Mouse (Mus musculus) intestine, postnatal 0 days (tissue): Measurements from ENCODE around the gene Asic2. TPM values are rescaled to one million over a fixed set of nuclear protein-coding genes. Genes with fewer than 3 reads are reported as not detected.

ENCODE experiments used
- ATAC-seq: fragments of 200-750 bp; cut with Nextera tagmentation; 2 replicates; pipeline ENCODE4 v1.8.0; 2017; ENCODE audit warnings: mild to moderate bottlenecking, moderate TSS enrichment, moderate library complexity
- H3K27ac ChIP-seq: fragments of 300-500 bp; sonication (generic); 2 replicates; pipeline ENCODE4 v1.5.1; 2014; ENCODE audit warnings: mild to moderate bottlenecking, low read depth, low read length, moderate library complexity
- H3K27me3 ChIP-seq: fragments of 300-500 bp; sonication (generic); replicated peaks from 2 replicates; pipeline ENCODE4 v1.6.1; 2014; ENCODE audit warnings: low read length, mixed read lengths; ENCODE audit not compliant: control insufficient read depth, insufficient read depth
- H3K36me3 ChIP-seq: fragments of 300-500 bp; sonication (generic); 2 replicates; pipeline ENCODE4 v1.6.1; 2014; ENCODE audit warnings: mild to moderate bottlenecking, moderate library complexity; ENCODE audit not compliant: control insufficient read depth, insufficient read depth
- H3K4me1 ChIP-seq: fragments of 300-500 bp; sonication (generic); replicated peaks from 2 replicates; pipeline ENCODE4 v1.6.1; 2014; ENCODE audit warnings: antibody characterized with exemption, low read length, mixed read lengths; ENCODE audit not compliant: control insufficient read depth, insufficient read depth
- H3K4me2 ChIP-seq: fragments of 300-500 bp; sonication (generic); replicated peaks from 2 replicates; pipeline ENCODE4 v1.6.1; 2014; ENCODE audit warnings: low read depth, mild to moderate bottlenecking, moderate library complexity
- H3K4me3 ChIP-seq: fragments of 300-500 bp; sonication (generic); 2 replicates; pipeline ENCODE4 v1.5.1; 2014; ENCODE audit warnings: low read depth, low read length
- H3K9ac ChIP-seq: fragments of 300-500 bp; sonication (generic); 2 replicates; pipeline ENCODE4 v1.6.1; 2014; ENCODE audit warnings: mild to moderate bottlenecking, low read depth, low read length
- H3K9me3 ChIP-seq: fragments of 300-500 bp; sonication (generic); 2 replicates; pipeline ENCODE4 v1.6.1; 2016; ENCODE audit warnings: mixed run types; ENCODE audit not compliant: control insufficient read depth
- CTCF ChIP-seq: sonication (generic); IDR thresholded peaks from 2 replicates; pipeline ENCODE4 v1.5.1; 2016; ENCODE audit warnings: low read depth, mild to moderate bottlenecking, control low read depth, antibody characterized with exemption, moderate library complexity
- WGBS: fragments of 180-500 bp; shearing (Covaris S2); extraction: QIAGEN DNeasy Blood & Tissue Kit; methylation state at CpG from one replicate; pipeline ENCODE4 v1.1.7; 2014; 5-methylcytosine and 5-hydroxymethylcytosine counted together
- polyA plus RNA-seq: library from polyadenylated mRNA; unstranded; fragments of >200 nt; fragmentation: Nextera tagmentation; extraction: Ambion mirVana; gene quantifications from 2 replicates; pipeline ENCODE4 v1.2.1, GENCODE M21; 2015

Asic2 gene
- polyA plus RNA-seq, 1 experiment from 2014 or later = 0.55 TPM

DNA sequence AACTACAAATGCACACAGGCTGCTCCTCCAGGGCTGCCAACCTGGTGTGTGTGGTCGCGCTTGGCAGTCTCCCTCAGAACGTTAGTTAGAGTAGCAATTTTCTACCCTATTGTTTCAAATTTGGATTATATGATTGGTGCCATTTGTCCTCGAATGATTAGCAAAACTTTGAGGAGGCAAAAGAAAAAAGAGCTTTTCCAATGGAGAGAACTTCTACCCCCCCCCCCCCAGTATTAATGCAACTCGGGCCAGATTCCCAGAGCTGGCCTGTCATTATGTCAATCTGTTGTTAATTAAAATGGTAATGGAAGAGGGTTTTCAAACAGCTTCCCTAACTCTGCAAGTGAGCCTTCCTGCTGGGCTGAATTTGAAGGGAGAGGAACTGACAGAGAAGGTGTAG, 690.9 kb downstream of the Asic2 start:
- no peak overlapping the region for H3K4me3 ChIP-seq
- no peak overlapping the region for H3K27ac ChIP-seq
- no peak for TF ChIP-seq CTCF
- no peak overlapping the region for H3K9ac ChIP-seq
- 68% methylated on average over 5 of the region's 5 CpGs for WGBS
- no peaks in the 10 kb centered on the region for H3K36me3 ChIP-seq
- H3K9me3 ChIP-seq = no peaks in the 10 kb centered on the region
- no peak for ATAC-seq
- H3K4me1 ChIP-seq = no peaks in the 10 kb centered on the region
- H3K4me2 ChIP-seq = no peak overlapping the region
- no peaks in the 10 kb centered on the region for H3K27me3 ChIP-seq

DNA sequence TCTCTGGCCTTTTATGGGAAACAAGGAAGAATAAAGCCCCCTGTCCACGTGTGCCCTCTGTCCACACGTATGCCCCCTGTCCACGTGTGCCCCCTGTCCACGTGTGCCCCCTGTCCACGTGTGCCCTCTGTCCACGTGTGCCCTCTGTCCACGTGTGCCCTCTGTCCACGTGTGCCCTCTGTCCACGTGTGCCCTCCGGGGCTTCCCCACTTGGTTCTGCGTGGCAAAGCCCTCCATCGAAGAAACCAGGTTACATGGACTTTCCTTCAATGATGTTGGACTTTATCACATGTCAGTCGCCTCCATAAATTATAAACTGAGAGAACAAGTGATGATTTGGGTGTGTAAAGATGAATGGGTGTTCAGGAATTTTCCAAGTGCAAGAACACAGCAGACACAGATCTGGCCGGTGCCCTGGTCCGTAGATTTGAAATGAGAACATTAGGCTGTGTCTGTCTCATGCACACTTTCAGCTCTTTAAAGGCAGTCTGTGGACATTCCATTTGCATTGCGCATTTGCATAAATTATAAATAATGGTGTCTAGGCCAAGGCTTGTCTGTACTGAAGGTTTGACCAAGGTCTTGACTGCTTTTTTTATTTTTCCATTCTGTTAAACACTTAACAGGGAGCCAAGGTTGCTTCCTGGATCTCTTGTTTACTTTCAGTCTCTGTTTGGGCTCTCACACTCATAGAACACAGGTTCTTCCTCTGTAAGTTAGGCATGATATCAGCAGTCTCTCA, 695.4 kb downstream of the Asic2 start:
- ATAC-seq = no peak
- Histone ChIP-seq H3K9ac (no peak overlapping the region), H3K27me3 (no peaks in the 10 kb centered on the region), H3K27ac (no peak overlapping the region), H3K9me3 (no peaks in the 10 kb centered on the region), H3K4me2 (no peak overlapping the region), H3K36me3 (no peaks in the 10 kb centered on the region), H3K4me3 (no peak overlapping the region), H3K4me1 (no peaks in the 10 kb centered on the region)
- 85% methylated on average over 16 of the region's 16 CpGs for WGBS
- TF ChIP-seq CTCF = no peak

- H3K4me3 ChIP-seq = no peak overlapping the region
- no peak for ATAC-seq
- 73% methylated on average over 1 of the region's 1 CpGs for WGBS
Observed at GRCm38 (mm10) chr11:81271422-81271821, 696.8 kb downstream of the Asic2 start.

GRCm38 (mm10) chr11:81270518-81270917, 697.7 kb downstream of the Asic2 start:
- no peak for ATAC-seq
- Histone ChIP-seq H3K9me3 (no peaks in the 10 kb centered on the region), H3K27ac (no peak overlapping the region), H3K4me3 (no peak overlapping the region), H3K4me2 (no peak overlapping the region), H3K9ac (no peak overlapping the region), H3K36me3 (no peaks in the 10 kb centered on the region), H3K4me1 (no peaks in the 10 kb centered on the region), H3K27me3 (no peaks in the 10 kb centered on the region)
- TF ChIP-seq CTCF = no peak
- 73% methylated on average over 7 of the region's 7 CpGs for WGBS

More at GRCm38 (mm10) chr11:81271422-81271821, 696.8 kb downstream of the Asic2 start:
- Histone ChIP-seq H3K4me1 (no peaks in the 10 kb centered on the region), H3K36me3 (no peaks in the 10 kb centered on the region), H3K27ac (no peak overlapping the region), H3K9me3 (no peaks in the 10 kb centered on the region), H3K4me2 (no peak overlapping the region), H3K9ac (no peak overlapping the region), H3K27me3 (no peaks in the 10 kb centered on the region)
- TF ChIP-seq CTCF = no peak

DNA sequence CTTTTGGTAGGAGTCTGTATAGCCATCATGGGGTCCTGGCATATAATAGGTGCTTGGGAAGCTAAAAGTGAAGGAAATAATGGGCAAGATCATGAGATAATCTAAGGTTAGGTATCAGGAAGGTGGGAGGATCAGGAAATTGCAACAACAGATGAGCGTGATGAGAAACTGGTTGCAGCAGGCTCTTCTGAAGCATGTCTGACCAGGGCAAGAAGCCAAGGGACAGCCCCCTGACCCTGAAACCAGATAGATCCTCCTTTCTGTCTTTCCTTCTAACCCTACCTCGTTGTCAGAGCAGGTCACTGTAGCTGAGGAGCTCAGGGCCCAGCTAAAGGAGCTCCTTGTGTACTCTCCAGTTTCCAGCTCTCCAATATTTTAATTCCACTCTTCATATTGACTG, 704.5 kb downstream of the Asic2 start:
- Histone ChIP-seq H3K4me2 (no peak overlapping the region), H3K4me3 (no peak overlapping the region), H3K4me1 (no peaks in the 10 kb centered on the region), H3K27me3 (no peaks in the 10 kb centered on the region), H3K36me3 (no peaks in the 10 kb centered on the region), H3K27ac (no peak overlapping the region), H3K9ac (no peak overlapping the region), H3K9me3 (no peaks in the 10 kb centered on the region)
- TF ChIP-seq CTCF = no peak
- WGBS = 53% methylated on average over 2 of the region's 2 CpGs
- no peak for ATAC-seq

DNA sequence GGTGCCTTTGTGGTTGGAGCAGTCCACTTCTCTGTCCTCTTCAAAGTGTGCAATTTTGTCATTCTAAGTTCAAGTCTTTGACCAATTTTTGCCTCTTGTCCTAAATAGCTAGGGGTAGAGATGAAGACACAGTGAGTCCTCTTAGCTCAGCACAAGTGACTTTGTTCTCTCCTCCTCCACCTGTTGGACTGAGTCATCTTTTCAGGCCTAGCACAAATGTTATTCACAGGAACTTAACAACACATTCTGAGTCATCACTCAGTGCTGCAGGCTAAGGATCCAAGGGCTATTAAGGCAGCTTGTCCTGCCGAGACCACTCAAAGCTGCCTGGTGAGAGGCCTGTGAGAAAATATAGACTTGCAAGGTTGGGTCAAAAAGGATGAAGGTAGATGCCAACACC, 705.1 kb downstream of the Asic2 start:
- TF ChIP-seq CTCF = no peak
- Histone ChIP-seq H3K4me2 (no peak overlapping the region), H3K9me3 (no peaks in the 10 kb centered on the region), H3K9ac (no peak overlapping the region), H3K36me3 (no peaks in the 10 kb centered on the region), H3K27ac (no peak overlapping the region), H3K27me3 (no peaks in the 10 kb centered on the region), H3K4me1 (no peaks in the 10 kb centered on the region), H3K4me3 (no peak overlapping the region)
- 62% methylated on average over 1 of the region's 1 CpGs for WGBS
- no peak for ATAC-seq
